Mouse (Mus musculus) ES-Bruce4 (cell line): ENCODE measurements at regions not wholly inside any gene's neighbourhood (a gene's known extent, or its start where the extent isn't known, plus 50 kb on each side); places are given as distances from the start of the nearest gene placed in this dataset.

Experiments used
- CTCF ChIP-seq: IDR thresholded peaks from one replicate; pipeline ENCODE4 v1.8.1; 2011; ENCODE audit warnings: low read depth, low read length
- EP300 ChIP-seq: IDR thresholded peaks from 2 replicates; pipeline ENCODE4 v1.6.1; 2011; ENCODE audit warnings: low read depth, low read length; ENCODE audit not compliant: insufficient read depth

- TF ChIP-seq EP300 (no peak), CTCF (no peak)
Measured at GRCm38 (mm10) chr15:11744296-11744695, 162.8 kb downstream of the Npr3 start.
